Mouse (Mus musculus) kidney, postnatal 25 days (tissue): ENCODE results near the gene Map1lc3a.

Experiments
- DNase-seq, 2 experiments: peaks; one replicate each; pipeline ENCODE4 v3.0.0; 2021; ENCODE audit warnings: mixed read lengths in 2 of 2

The Map1lc3a gene

DNA sequence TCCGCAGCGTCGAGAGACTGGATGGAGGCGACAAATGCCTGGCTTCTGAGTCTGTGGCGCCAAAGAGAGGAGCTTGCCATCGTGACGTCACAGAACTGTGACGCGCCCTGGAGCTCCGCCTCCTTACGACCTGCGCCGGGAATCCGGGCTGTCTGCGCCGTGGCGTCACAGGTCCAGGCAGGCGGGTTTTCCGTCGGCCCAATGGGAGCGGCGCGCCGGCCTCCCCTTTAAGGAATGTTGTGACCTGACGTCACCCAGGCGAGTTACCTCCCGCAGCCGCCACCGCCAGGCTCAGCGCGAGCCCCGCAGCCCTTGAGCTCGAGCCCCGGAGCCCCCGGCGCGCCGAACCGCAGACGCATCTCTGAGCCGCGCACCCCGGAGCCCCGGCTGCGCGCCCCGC, at the start of gene Map1lc3a:
Gene Map1lc3a (plus strand): TSS at position 103 of the 400 bp plus-strand sequence.
- DNase-seq, result peak; percentile 98

DNA sequence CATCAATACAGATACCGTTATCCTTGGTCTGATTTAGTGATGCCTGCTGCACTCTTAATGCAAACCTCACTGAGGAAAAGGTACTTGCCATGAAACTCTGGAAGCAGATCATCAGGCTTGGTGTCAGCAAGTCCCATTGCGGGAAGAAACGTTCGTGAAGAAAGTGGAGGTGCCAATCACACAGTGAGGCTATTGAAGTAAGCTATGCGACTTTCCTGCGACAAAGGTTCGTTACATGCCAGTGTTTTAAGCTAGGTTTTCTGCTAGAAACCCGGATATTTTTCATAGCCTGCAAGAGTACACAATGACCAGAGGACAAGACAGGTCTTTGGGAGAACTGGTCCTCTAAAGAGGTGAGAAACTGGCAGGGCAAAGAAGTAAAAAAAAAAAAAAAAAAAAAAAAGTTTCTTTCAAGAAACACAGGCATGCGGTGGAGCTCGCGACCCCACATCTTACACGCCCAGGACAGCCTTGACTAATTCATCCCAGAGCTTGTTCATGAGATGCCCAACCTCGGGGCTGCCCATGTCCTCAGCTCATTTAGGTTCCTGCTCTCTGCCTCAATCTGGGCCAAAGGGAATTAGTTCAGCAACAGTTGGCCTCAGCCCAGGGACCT, 40.2 kb upstream of the Map1lc3a start:
- DNase-seq, result no peak

DNA sequence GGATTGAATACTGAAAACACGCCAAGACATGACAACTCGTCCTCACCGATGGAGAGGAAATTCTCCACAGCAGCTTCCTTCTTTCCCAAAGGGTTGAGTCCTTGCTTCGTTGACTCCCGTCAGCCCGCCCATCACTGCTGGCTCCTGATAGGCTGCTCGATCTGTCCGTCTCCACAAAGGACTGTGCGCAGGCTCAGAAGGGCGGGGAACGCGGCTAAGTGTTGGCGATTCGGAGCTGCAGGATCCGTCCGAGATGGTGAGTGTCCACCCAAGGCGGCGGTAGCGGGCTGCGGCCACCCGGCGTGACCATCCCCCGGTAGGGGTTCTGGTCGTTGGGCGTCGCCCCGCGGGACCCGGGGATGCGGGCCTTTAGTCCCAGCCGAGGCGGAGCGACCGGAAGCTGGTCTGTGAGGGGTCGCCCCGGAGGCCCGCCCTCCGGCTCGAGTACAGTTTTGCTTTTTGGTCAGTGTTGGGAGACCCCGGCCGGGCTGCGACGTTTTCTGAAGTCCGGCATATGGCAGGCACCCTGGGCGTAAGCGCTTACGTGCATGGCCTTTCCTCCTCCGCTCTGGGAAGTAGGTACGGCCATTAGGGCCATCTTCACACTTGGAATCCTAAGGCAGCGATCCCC, 39.6 kb upstream of the Map1lc3a start, which contains the start of gene Dynlrb1:
Gene Dynlrb1 (plus strand): TSS at position 172 of the 631 bp plus-strand sequence.
- DNase-seq, result peak; percentile 99 to 100

DNA sequence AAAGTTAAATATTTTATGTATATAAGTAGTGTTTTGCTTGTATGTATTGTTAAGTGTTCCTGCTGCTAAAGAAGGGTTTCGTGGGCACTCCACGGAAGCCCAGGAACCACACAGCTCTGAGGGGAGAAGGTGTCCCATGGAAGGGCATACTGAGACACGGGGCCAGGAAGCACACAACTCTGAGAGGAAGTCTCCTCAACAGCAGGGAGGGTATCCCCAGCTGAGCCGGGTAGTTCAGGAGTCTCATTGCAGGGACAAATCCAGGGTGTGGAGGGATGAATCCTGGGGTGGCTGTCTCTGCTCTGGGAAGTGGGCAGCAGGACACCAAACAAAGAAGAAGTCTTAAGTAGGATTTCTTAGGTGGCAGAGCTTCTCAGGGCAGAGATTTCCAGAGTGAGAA, 38.8 kb upstream of the Map1lc3a start:
- DNase-seq, result no peak

DNA sequence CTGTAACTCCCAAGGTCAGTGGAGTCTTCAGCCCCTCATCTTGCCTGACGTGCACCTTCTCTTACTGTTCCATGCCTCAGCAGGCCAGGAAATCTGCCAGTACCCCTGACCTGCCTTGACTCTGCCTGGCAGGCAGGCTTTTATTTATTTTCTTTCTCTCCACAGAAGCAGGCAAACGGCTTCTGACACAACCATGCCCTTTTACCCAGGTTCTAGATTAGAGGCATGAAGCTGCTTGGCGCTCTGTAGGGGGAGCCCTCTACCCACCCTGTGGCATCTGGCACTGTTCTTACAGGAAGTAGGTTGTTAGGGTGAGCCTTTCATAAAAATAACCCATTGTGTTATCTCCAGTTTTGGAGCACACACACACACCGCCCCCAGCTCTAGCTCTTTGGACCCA, 35.2 kb upstream of the Map1lc3a start:
- peak; percentile 49 to 61 for DNase-seq

DNA sequence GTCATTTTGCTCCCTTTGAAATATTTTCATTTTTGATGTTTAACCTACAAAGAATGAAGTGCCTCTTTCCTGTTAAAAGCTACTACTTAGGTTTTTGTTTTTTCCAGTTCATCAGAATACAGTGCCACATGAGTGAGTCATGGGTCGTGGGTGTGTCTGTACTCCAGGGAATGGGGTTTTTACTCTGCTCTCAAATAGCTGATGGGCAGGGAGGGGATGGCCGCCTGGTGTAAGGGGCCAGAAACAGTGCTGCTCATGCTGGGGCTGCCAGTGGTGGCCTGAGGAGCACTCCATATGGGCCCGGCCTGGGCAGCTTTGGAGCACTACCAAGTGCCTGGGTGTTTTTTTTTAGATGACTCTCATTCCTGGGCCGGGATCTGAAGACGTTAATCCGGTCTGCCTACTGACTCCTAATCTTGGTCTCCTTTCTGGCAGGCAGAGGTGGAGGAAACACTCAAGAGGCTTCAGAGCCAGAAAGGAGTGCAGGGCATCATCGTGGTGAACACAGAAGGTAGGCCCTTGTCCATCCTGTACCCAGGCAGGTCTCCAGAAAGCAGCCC, 33.7 kb upstream of the Map1lc3a start:
- DNase-seq, result no peak

DNA sequence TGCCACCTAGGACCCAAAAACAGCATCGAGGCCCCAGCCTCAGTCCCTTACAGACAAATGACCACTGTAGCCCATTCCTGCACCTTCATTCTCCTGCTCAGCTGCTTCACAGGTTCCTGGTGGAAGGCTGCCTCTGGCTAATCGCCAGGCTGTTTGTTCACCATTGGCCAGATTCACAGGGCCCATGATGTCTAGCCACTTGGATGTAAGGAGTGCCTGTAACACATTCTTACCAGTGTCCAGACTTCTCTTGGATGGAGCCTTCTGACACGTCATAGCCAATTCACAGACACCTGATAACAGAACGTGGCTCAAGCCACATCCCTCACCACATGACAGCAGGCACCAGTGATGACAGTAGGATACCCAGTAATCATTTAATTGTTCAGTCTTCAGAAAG, 29.9 kb upstream of the Map1lc3a start:
- DNase-seq, result no peak

DNA sequence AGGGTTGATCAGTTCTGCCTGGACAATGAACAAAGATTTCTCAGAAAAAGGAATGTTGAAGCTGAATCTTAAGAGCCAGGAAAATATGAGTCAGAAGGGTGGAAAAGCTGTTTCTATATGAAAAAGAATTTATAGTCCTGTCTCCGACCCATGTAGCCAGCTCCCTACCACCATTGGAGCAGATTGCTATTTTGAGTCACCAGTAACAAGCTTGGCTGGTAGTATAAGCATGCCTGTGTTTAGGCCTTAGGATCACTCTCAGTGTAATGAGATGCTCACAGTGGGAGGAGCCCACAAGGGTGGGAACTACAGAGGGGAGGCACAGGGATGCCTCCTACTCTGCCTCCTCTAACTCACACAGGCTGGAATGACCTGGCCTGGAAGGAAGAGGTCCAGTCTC, 27.9 kb upstream of the Map1lc3a start:
- DNase-seq, result no peak

DNA sequence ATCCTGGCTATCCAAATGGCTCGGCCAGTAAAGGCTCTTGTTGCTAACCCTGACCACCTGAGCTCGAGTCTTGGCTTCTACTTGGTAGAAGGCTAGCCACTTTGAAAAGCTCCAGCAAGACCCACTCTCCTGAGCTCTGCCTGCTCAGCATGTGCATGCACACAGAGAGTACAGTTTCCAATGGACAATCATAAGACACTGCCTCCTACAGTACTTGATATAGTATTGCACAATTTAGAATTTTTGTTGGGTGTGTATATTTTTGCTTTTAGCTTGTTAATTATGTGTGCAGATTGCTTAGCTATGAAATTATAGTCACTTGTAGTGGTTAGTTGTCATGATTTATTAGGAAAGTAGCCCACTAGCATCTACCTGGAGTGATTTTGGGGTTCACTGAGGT, 27.4 kb upstream of the Map1lc3a start:
- DNase-seq, result no peak

DNA sequence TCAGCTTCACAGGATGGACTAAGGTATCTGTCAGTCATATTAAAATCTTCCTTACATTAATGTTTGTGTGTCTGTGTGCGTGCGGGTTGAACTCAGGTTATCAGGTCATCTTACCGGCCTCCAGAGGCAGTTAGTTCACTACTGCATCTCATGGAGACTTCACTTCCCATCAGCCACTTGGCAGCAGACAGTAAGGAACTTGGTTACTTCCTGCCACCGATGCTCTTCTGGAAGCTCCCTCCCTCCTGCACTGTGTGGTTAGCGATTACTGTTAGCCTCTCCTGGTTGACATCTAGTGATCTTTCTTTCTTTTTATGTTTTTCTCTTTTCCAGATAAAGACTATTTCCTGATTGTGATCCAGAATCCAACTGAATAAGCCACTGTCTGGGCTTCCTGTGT, 26.5 kb upstream of the Map1lc3a start:
- DNase-seq, result no peak

DNA sequence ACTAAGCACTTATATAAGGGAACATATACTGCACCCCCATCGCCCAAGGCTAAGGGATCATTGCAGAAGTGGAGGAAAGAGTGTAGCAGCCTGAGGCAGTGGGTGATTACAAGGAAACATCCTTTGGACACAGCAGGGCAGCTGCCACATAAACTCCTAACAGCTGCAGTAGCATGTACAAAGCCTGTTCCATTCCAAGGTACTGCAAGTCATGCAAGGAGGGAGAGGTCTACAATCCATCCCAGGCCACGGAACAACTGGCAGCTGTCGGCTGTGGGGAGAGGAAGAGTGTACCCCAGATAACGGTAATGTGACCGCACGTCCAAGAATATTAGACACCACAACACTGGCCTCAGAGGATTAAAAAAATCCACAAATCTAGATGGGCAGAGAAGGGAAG, 10.6 kb upstream of the Map1lc3a start:
- no peak for DNase-seq

DNA sequence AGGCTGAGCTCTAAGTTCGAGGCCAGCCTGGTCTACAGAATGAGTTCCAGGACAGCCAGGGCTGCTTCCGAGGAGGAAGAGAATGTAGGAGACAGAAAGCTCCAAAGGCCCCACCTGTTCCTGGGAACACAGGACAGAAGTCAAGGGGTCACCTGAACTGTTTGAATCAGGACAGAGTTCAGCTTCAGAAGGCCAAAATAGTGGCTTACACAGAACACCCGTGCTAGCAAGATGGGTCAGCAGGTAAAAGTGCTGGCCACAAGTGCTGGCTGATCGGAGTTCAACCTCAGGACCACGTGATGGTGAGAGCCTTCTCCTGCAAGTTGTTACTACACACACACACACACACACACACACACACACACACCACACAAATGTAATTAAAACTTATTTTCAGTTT, 9.2 kb upstream of the Map1lc3a start:
- peak; percentile 48 to 82 for DNase-seq

DNA sequence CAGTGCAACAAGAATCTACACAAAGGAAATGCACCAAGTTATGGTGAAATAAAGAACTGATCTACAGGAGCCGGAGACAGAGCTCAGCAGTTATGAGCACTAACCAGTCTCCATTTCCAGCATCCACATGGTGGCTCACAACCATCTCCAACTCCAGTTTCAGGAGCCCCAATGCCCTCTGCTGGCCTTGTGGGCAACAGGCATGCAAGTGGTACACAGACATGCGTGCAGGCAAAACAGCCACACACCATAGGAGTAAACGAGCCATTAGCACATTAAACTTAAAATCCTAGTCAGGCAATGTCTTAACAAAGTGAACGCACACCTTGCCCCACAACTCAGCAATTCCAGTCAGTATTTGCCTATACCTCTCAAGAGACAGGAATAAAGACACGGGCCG, 4.1 kb upstream of the Map1lc3a start:
- no peak for DNase-seq

DNA sequence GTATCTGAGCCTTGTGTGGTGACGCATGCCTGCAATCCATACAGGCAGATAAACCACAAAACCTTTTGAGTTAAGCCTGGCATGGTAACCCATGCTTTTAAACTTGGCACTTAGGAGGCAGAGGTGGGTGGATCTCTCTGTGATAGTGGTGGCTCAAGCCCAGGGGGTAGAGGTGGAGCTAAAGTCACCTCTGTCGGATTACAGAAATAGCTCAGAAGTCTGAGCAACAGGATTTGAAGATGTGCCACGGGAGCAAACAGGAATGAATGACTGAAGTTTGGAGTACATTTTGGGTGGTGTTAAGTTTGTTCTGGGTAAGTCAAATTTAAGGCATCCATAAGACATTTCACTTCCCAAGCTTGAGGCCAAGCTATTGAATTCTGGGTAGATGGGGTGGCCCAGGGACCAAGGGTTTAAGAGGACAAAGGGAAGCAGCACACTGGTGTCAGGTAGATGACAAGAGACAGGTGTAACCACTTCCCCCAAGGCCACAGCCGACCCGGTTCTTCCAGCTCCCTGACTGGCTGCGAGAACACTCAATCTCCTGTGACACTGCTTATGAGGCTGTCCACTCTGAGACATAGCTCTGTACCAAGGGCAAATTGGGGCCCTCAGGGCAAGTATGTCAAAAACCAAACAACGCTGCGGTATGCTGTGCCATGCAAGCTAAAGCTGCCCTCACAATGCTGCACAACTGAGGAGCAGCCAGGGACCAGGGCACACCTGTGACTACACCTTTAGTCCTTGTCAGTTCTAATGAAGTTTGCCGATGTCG, 3.5 kb upstream of the Map1lc3a start:
- DNase-seq, result no peak

DNA sequence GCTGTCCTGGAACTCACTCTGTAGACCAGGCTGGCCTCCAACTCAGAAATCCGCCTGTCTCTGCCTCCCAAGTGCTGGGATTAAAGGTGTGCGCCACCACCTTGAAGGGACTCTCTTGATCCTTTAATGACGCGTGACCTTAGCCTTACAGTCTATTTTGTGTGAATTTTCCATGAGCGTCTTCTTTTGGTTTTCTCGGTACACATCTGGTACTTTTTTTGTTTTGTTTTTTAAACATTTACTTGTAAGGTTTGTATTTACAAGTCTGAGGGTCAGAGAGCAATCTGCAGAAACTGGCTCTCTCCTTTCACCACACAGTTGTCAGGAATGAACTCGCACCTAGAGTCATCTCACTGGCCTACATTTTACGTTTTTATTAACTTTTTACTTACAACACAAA, 2.5 kb upstream of the Map1lc3a start:
- DNase-seq, result no peak

DNA sequence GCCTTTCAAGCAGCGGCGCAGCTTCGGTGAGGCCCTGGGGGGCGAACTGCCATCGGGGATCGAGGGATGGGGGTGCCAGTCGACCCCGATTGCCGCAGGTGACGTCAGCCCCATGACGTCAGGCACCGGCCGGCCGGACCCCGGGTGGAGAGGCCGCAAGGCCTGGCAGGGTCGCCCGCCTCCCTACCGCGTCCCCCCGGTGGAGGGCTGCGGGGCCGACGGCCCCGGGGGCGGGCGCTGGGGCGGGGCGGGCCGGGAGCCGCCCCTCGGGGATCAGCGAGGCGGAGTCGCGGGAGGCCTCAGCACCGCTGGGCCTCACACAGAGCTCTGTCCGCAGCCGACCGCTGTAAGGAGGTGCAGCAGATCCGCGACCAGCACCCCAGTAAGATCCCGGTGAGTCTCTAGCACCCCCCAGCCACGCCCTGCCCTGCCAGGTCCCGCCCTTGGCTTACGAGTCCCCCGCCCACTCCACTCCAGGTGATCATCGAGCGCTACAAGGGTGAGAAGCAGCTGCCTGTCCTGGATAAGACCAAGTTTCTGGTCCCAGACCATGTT, 601 bp downstream of the Map1lc3a start:
- DNase-seq, result peak; percentile 71 to 87

DNA sequence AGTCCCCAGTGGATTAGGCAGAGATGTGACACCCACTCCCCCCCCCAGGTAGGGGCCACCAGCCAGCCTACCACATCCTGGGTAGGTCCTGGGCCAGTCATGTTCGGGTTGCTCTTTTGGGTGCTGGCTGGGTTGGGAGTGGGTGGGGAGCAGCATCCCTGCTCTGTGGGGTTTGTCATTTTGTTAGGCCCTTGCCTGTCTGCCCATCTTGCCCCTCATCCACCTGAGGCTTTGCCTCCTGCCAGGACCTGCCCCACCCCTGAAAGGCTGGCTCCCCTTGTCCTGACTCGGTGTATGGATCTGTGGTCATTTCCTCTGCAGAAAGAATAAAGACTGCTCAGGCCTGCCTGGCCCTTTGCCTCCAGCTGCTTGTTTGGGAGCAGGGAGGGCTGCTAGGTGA, 1.6 kb downstream of the Map1lc3a start:
- DNase-seq, result peak in 1 of 2 experiments; percentile 38

DNA sequence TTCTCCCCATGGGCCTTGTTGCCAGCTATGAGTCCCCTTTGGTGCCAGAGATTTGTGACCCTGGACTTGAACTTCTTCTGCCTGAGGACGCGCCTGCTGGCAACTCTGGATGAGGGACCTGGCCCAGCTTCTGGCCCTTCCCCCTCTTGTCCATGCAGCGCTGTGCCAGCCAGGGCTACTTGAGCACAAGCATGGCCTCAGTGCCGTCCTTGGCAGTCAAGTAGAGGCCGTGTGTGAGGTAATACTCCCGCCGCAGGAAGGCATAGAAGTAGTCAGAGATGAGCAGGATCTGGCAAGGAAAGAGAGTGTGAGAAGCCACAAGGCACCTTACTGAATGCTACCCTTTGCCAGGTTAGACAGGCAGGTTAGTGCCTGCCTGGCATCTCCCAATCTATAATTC, 2.3 kb downstream of the Map1lc3a start:
- DNase-seq, result peak in 1 of 2 experiments; percentile 56

DNA sequence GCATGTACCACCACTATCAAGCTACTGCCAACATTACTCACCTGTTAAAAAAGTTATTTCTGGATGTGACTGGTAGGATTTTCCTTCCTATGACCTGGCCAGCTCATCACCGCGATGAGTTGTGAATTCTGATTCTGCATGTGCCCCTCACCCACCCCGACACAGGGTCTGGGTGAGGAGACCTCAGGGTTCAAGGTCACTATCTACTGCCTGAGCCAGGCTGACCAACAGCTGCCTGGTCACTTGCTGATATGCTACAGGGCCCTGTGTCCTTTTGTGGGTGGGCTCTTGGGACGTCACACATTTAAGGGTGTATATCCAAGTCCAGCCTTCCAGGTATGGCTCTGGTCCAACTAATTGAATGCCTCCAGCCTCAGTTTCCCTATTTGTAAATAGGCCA, 3.1 kb downstream of the Map1lc3a start:
- DNase-seq, result peak in 1 of 2 experiments; percentile 41

DNA sequence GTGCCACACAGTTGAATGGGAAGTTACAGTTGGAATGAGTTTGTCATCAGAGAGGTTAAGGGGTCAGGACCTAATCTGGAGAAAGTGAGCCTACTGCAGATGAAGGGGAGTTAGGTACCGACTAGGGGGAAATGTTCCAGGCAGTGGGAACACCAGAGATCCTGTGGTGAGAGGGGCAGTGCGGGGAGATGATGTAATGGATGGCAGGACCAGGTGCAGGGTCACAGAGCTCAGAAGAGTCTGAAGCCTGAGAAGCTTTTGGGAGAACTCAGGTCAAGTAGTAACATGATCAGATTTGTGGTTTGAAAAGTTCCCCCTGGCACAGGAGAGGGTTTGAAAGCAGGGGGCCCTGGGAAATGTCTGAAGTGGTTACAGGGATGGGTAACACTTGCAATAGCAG, 4.0 kb downstream of the Map1lc3a start:
- no peak for DNase-seq

DNA sequence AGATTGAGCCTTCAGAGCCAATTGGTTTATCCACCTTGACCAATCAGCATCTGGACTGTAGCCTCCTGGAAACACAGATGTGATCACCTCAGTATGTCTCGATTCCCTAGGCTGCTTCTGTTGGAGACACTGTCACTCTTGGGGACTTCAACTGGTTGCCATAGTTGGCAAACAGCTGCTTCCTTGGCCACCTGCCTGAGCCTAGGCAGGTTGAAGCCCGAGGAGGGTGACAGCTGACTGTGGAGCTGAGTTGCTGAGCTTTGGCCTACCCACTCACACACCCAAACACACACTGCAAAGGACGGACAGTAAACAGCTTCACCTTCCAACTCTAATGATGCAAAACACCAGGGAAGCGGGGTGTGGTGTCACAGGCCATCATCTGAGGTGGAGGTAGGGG, 7.7 kb downstream of the Map1lc3a start:
- DNase-seq, result no peak

DNA sequence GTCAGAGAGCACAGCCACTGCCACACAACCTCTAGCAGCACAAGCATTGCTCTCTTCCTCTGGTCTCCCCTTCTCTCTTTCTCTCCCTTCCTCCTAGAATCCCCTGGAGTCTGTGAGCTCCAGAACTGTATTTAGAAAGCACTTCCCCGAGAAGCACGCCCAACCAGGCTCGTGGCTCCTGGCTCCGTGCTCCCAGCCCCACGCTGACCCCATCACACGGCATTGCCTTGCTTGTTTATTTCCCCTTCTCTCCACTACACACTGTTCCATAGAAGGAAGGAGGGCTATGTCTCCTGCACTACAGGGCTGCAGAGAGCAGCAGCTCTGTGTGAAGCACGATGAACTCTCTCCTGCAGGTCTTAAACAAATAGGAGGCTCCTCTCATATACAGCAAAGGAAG, 8.6 kb downstream of the Map1lc3a start:
- DNase-seq, result no peak

DNA sequence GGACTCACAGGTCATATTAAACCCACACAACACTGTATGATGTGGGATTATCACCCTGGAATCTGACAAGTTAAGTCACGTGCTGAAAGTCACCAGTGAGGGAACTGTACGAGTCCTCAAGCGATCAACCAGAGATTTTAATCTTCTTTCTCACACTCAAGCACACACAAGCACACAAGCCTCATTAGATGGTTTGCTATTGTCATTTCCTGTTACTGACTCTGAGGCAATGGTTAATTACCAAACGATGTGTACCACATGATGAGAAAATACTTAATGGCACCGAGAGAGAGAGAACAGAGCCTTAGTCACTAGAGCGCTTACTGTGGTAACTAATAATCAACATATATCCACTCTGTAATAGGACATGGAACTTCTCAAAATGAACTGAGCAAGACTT, 9.6 kb downstream of the Map1lc3a start:
- no peak for DNase-seq
